Mouse (Mus musculus): Measurements from ENCODE around the gene Ccdc185. TPM values are rescaled to one million over a fixed set of nuclear protein-coding genes. Genes with fewer than 3 reads are reported as not detected.

The Ccdc185 gene
- polyA plus RNA-seq, 1 experiment from 2014 or later = not detected

DNA sequence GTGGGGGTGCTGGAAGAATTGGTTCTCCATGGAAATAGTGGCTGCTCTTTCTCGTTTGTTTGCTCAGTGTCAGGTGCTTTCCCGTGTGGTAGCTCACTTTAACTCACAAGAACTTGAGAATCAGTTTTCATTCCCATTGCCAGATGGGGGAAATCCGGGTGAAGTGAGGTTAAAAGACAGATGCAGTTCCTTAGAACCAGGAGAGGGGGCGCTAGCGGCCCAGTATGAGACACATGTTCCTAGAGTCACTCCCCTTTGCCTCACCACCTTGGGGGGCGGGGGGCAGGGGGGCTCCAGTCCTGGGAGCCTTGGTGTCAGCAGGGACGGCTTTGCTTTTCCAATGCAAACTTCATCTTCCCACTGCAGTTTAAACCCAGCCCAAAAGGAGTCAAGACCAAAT lies 38.0 kb upstream of the Ccdc185 start:
- WGBS = 36% methylated on average over 7 of the region's 7 CpGs
- ATAC-seq (no peak), DNase-seq (ENCODE audit: low spot score) (no peak)
- Histone ChIP-seq H3K4me3 (ENCODE audit: low read depth, low read length) (no peak overlapping the region), H3K9me3 (ENCODE audit: low read length) (no peaks in the 10 kb centered on the region), H3K36me3 (ENCODE audit: insufficient read depth, low read length) (no peaks in the 10 kb centered on the region), H3K9ac (replicated peaks; ENCODE audit: low read depth) (no peak overlapping the region), H3K27ac (ENCODE audit: low read length) (no peak overlapping the region), H3K4me2 (replicated peaks; ENCODE audit: low read depth, low read length) (no peak overlapping the region), H3K4me1 (ENCODE audit: insufficient read depth, low read depth, low read length) (0 out of 2 replicates have a peak, but pooled peaks cover 8% of the 10 kb centered on the region), H3K27me3 (replicated peaks; ENCODE audit: insufficient read depth, low read length) (no peaks in the 10 kb centered on the region)
- TF ChIP-seq EP300 (IDR thresholded peaks at IDR 0.05) (no peak), CTCF (IDR thresholded peaks at IDR 0.05) (peak; percentile 42)

DNA sequence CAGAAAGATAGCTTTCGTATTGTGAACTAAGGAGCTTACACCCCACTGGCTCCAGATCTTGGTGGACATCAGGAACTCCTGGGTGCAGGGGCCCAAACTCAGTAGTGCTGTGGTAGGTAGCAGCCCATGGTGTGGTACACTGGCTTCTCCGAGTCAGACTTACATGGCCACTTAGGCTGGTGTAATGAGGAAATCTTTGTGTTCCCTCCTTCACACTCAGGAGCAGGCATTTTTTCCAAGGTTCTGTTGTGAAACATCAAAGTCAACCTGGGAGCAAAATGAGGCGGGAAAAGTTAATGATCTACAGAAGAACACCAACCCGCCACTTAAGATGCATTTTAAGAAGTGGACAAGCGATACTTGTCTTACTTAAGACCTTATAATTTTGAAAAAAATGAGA lies 36.5 kb upstream of the Ccdc185 start:
- no peak overlapping the region for H3K27ac ChIP-seq (ENCODE audit: low read length)
- no peak overlapping the region for H3K9ac ChIP-seq (replicated peaks; ENCODE audit: low read depth)
- no peaks in the 10 kb centered on the region for H3K27me3 ChIP-seq (replicated peaks; ENCODE audit: insufficient read depth, low read length)
- DNase-seq (ENCODE audit: low spot score) (peak; percentile 69), ATAC-seq (peak; percentile 74)
- no peaks in the 10 kb centered on the region for H3K9me3 ChIP-seq (ENCODE audit: low read length)
- H3K36me3 ChIP-seq (ENCODE audit: insufficient read depth, low read length) = no peaks in the 10 kb centered on the region
- TF ChIP-seq EP300 (IDR thresholded peaks at IDR 0.05) (no peak), CTCF (IDR thresholded peaks at IDR 0.05) (no peak)
- WGBS = 63% methylated on average over 5 of the region's 5 CpGs
- 0 out of 2 replicates have a peak, but pooled peaks cover 8% of the 10 kb centered on the region for H3K4me1 ChIP-seq (ENCODE audit: insufficient read depth, low read depth, low read length)
- H3K4me2 ChIP-seq (replicated peaks; ENCODE audit: low read depth, low read length) = no peak overlapping the region
- no peak overlapping the region for H3K4me3 ChIP-seq (ENCODE audit: low read depth, low read length)

DNA sequence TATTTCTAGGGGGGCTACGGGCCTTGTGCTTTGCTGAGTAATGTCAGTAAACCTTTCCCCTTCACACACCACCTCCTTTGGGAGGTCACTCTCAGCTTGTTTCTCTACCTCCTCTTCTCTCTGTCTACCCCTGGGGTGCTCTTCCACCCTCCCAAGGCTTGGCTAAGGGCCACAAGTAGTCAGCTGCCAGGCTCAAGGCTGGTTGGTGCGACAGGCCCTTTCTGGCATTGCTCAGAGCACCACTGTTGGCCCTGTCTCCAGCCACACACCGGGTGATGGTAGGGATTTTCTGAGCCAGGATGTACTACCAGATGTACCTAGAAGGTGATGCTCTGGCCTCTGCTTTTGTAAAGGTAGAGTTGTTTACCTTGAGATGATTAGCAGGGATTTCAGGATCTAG lies 35.8 kb upstream of the Ccdc185 start:
- ATAC-seq (no peak), DNase-seq (ENCODE audit: low spot score) (no peak)
- no peak overlapping the region for H3K9ac ChIP-seq (replicated peaks; ENCODE audit: low read depth)
- H3K27ac ChIP-seq (ENCODE audit: low read length) = no peak overlapping the region
- H3K4me1 ChIP-seq (ENCODE audit: insufficient read depth, low read depth, low read length) = 0 out of 2 replicates have a peak, but pooled peaks cover 8% of the 10 kb centered on the region
- WGBS = 75% methylated on average over 3 of the region's 3 CpGs
- no peak for TF ChIP-seq EP300 (IDR thresholded peaks at IDR 0.05)
- no peak for TF ChIP-seq CTCF (IDR thresholded peaks at IDR 0.05)
- H3K27me3 ChIP-seq (replicated peaks; ENCODE audit: insufficient read depth, low read length) = no peaks in the 10 kb centered on the region
- no peak overlapping the region for H3K4me2 ChIP-seq (replicated peaks; ENCODE audit: low read depth, low read length)
- no peak overlapping the region for H3K4me3 ChIP-seq (ENCODE audit: low read depth, low read length)
- no peaks in the 10 kb centered on the region for H3K36me3 ChIP-seq (ENCODE audit: insufficient read depth, low read length)
- H3K9me3 ChIP-seq (ENCODE audit: low read length) = no peaks in the 10 kb centered on the region

DNA sequence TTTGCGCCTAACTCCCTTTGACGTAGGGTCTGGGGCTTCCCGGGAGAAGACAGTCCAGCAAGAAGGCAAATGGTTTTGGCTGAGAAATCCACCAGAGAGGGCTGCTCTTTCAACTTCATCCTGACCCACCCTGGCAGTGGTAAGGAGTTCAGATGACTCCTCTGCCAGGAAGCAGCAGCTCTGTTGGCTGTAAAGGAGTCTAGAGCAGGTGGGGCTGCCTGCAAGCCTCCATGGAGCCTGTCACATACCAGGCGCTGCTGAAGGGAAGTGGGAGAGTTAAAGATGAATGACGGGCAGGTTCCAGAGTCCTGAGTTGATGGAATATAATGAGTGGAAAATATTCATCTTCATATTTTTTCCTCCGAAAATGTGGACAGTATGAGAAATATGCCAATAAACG lies 34.8 kb upstream of the Ccdc185 start:
- H3K4me3 ChIP-seq (ENCODE audit: low read depth, low read length) = no peak overlapping the region
- WGBS = 85% methylated on average over 7 of the region's 7 CpGs
- H3K9me3 ChIP-seq (ENCODE audit: low read length) = no peaks in the 10 kb centered on the region
- peaks cover 5% of the 10 kb centered on the region; the same call in 1 of the 2 replicates for H3K4me1 ChIP-seq (ENCODE audit: insufficient read depth, low read depth, low read length)
- H3K4me2 ChIP-seq (replicated peaks; ENCODE audit: low read depth, low read length) = no peak overlapping the region
- TF ChIP-seq EP300 (IDR thresholded peaks at IDR 0.05) (no peak), CTCF (IDR thresholded peaks at IDR 0.05) (no peak)
- H3K36me3 ChIP-seq (ENCODE audit: insufficient read depth, low read length) = no peaks in the 10 kb centered on the region
- H3K9ac ChIP-seq (replicated peaks; ENCODE audit: low read depth) = no peak overlapping the region
- H3K27me3 ChIP-seq (replicated peaks; ENCODE audit: insufficient read depth, low read length) = no peaks in the 10 kb centered on the region
- DNase-seq (ENCODE audit: low spot score) (no peak), ATAC-seq (no peak)
- no peak overlapping the region for H3K27ac ChIP-seq (ENCODE audit: low read length)

DNA sequence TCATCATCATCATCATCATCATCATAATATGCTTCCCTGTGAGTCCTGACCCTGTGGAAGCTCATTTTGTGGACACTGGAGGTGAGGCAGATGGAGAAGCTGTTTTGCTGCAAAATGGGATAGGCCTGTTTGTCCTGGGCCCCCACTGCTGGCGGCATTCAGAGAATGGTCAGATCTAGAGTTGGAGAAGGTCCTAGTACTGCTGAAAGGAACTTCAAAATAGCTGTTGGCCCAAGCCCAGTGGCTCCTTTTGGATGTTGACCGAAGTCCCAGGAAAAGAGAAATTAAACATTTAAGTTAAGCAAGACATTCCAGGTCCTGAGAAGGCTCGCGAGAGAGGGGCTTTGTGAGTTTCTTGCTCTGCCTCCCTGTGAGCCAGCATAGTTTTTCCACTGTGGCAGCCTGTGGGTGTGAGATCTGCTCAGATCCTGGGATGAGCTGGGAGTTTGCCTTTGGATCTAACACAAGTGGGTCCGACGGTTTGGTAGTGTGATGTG lies 30.1 kb upstream of the Ccdc185 start:
- DNase-seq (ENCODE audit: low spot score) (peak; percentile 52), ATAC-seq (peak; percentile 54)
- Histone ChIP-seq H3K36me3 (ENCODE audit: insufficient read depth, low read length) (no peaks in the 10 kb centered on the region), H3K4me1 (ENCODE audit: insufficient read depth, low read depth, low read length) (peaks cover 9% of the 10 kb centered on the region; the same call in 1 of the 2 replicates), H3K27ac (ENCODE audit: low read length) (0 out of 2 replicates have a peak overlapping the region, but pooled peaks have one; percentile 17), H3K9me3 (ENCODE audit: low read length) (no peaks in the 10 kb centered on the region), H3K9ac (replicated peaks; ENCODE audit: low read depth) (no peak overlapping the region), H3K4me2 (replicated peaks; ENCODE audit: low read depth, low read length) (no peak overlapping the region), H3K4me3 (ENCODE audit: low read depth, low read length) (no peak overlapping the region), H3K27me3 (replicated peaks; ENCODE audit: insufficient read depth, low read length) (no peaks in the 10 kb centered on the region)
- TF ChIP-seq CTCF (IDR thresholded peaks at IDR 0.05) = no peak
- TF ChIP-seq EP300 (IDR thresholded peaks at IDR 0.05) = no peak
- 43% methylated on average over 6 of the region's 6 CpGs for WGBS

DNA sequence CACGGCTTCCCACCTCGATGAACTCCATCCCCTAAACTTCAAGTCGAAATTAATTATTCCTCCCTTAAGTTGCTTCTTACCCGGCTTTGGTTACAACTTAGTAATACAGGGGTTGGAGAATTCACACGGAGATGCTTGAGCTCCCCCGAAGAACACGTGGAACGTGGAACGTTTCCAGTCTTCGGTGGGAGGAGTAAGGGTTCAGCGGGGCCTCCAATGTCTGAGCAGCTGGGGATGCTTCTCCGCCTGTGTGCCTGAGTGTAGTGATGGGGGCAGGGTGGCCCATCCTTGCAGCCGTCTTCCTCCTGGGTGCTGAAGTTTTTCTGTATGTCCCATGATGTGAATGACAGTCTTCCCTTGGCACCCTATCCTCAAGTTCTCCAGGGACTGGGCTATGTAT lies 29.2 kb upstream of the Ccdc185 start:
- H3K9ac ChIP-seq (replicated peaks; ENCODE audit: low read depth) = no peak overlapping the region
- 63% methylated on average over 13 of the region's 13 CpGs for WGBS
- no peak overlapping the region for H3K4me3 ChIP-seq (ENCODE audit: low read depth, low read length)
- DNase-seq (ENCODE audit: low spot score) (no peak), ATAC-seq (no peak)
- H3K36me3 ChIP-seq (ENCODE audit: insufficient read depth, low read length) = no peaks in the 10 kb centered on the region
- TF ChIP-seq EP300 (IDR thresholded peaks at IDR 0.05) (no peak), CTCF (IDR thresholded peaks at IDR 0.05) (no peak)
- H3K4me2 ChIP-seq (replicated peaks; ENCODE audit: low read depth, low read length) = no peak overlapping the region
- peaks cover 9% of the 10 kb centered on the region; the same call in 1 of the 2 replicates for H3K4me1 ChIP-seq (ENCODE audit: insufficient read depth, low read depth, low read length)
- no peaks in the 10 kb centered on the region for H3K27me3 ChIP-seq (replicated peaks; ENCODE audit: insufficient read depth, low read length)
- H3K27ac ChIP-seq (ENCODE audit: low read length) = no peak overlapping the region
- no peaks in the 10 kb centered on the region for H3K9me3 ChIP-seq (ENCODE audit: low read length)
